Mouse (Mus musculus) liver, embryonic 14.5 days (tissue): ENCODE results near the gene Rab3c.

Experiments used
- CTCF ChIP-seq: IDR thresholded peaks from 2 replicates; pipeline ENCODE4 v1.5.1; 2016; ENCODE audit warnings: antibody characterized with exemption, low read depth, control low read depth
- EP300 ChIP-seq: IDR thresholded peaks from 2 replicates; pipeline ENCODE4 v1.6.1; 2016; ENCODE audit warnings: antibody characterized with exemption, low read depth

DNA sequence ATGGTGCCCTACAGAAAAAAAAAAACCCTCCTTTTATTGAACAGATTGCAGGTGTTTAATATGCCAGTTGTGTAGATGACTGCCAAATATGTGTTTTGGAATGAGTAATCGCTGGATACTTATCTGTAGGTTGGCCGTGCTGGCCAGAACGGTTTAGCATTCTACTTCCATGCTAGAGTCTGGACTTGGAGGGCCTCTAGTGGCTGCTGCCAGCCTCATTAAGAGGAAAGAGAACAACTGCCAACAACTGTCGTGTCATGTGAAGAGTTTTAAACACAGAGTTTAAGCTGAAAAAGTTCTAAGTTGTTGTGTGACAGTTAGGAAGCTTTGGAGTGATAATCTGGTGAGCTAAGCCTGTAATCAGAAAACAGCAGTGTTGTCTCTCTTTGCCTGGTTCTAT, 38.0 kb upstream of the Rab3c start:
- TF ChIP-seq EP300, result no peak
- no peak for TF ChIP-seq CTCF
